12 mouse cellular contexts compared by ENCODE assay signal in the genomic region with DNA sequence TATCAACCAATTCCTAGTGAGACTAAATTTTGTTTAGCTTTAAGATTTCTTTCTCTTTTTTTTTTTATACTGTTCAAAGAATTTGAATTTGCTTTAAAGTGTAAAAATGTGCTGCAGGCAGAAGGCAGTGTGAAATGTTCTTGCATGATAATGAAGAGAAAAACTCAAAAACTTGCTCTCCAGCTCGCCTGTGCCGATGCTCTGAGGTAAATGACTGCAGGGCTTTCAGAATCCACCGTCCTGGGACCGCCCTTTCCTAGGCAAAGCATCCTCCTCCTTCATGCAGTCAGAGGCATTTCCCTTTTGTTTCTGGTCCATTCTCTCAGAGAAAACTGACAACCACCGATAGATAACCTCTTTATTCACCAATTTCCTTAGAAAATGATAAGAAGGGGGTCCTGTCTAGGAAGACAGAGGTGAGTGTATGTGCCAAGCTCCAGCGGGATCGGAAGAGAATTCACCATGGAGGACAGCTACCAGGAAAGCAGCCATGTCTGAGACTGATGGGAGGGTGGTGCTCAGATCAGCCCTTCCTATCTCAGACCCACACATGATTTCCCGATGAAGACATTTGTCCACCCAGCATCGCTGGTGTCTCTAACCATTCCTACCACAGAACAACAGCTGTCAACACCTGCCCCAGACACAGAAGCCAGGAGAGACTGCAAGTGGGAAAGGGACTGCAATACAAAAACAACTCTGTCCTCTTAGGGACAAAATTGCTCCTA.
DNase-seq lines count a peak whose midpoint lies in the region; ATAC-seq and TF ChIP-seq lines count a peak whose summit lies in the region.
"Had no signal": no experiment of that assay in that cellular context is flagged by ENCODE, and none has a peak within 500 bp of the region (broad histone marks: within the 10 kb centered on the region; RNA-seq: fewer than 3 reads in every experiment).

No protein-coding gene starts in this region.

- H3K9me3 ChIP-seq in forebrain, embryonic 16.5 days (ENCODE audit: control insufficient read depth, low read length): no peaks in the 10 kb centered on the region
- no peaks in the 10 kb centered on the region for H3K9me3 ChIP-seq in forebrain, embryonic 14.5 days (replicated peaks; ENCODE audit: control insufficient read depth, low read length)
- H3K9me3 ChIP-seq in lung, postnatal 0 days (ENCODE audit: low read length): no peaks in the 10 kb centered on the region
- H3K9me3 ChIP-seq in midbrain, postnatal 0 days (ENCODE audit: low read length): no peaks in the 10 kb centered on the region
- no peaks in the 10 kb centered on the region for H3K9me3 ChIP-seq in intestine, postnatal 0 days (ENCODE audit: control insufficient read depth)
- H3K9me3 ChIP-seq: megakaryocyte, embryonic 14.5 days had no signal

- H3K4me2 ChIP-seq in forebrain, embryonic 16.5 days (ENCODE audit: low read length): no peak overlapping the region
- no peak overlapping the region for H3K4me2 ChIP-seq in forebrain, embryonic 14.5 days (ENCODE audit: low read length)
- H3K4me2 ChIP-seq in lung, postnatal 0 days (replicated peaks; ENCODE audit: low read depth, low read length): no peak overlapping the region
- no peak overlapping the region for H3K4me2 ChIP-seq in midbrain, postnatal 0 days (ENCODE audit: low read depth, low read length, poor library complexity, severe bottlenecking)
- no peak overlapping the region for H3K4me2 ChIP-seq in intestine, postnatal 0 days (replicated peaks; ENCODE audit: low read depth)

- 59% methylated on average over 9 of the region's 9 CpGs for WGBS in forebrain, embryonic 16.5 days
- WGBS in forebrain, embryonic 14.5 days: 66% methylated on average over 9 of the region's 9 CpGs
- WGBS in lung, postnatal 0 days: 45% methylated on average over 9 of the region's 9 CpGs
- 47% methylated on average over 9 of the region's 9 CpGs for WGBS in midbrain, postnatal 0 days
- WGBS in intestine, postnatal 0 days: 72% methylated on average over 9 of the region's 9 CpGs

- H3K27ac ChIP-seq in forebrain, embryonic 16.5 days (ENCODE audit: low read length): no peak overlapping the region
- no peak overlapping the region for H3K27ac ChIP-seq in forebrain, embryonic 14.5 days (ENCODE audit: low read depth, low read length)
- no peak overlapping the region for H3K27ac ChIP-seq in lung, postnatal 0 days (ENCODE audit: low read length)
- peak overlapping the region; percentile 38; the same call in 1 of the 2 replicates for H3K27ac ChIP-seq in midbrain, postnatal 0 days (ENCODE audit: low read depth, low read length)
- H3K27ac ChIP-seq in intestine, postnatal 0 days (ENCODE audit: low read depth, low read length): no peak overlapping the region

- H3K9ac ChIP-seq in forebrain, embryonic 16.5 days (replicated peaks; ENCODE audit: low read depth, low read length): no peak overlapping the region
- no peak overlapping the region for H3K9ac ChIP-seq in forebrain, embryonic 14.5 days (ENCODE audit: low read length)
- no peak overlapping the region for H3K9ac ChIP-seq in lung, postnatal 0 days (replicated peaks; ENCODE audit: low read depth)
- no peak overlapping the region for H3K9ac ChIP-seq in midbrain, postnatal 0 days (replicated peaks; ENCODE audit: low read length, poor library complexity, severe bottlenecking)
- no peak overlapping the region for H3K9ac ChIP-seq in intestine, postnatal 0 days (ENCODE audit: low read depth, low read length)

- H3K36me3 ChIP-seq in forebrain, embryonic 16.5 days (ENCODE audit: control insufficient read depth, insufficient read depth): no peaks in the 10 kb centered on the region
- H3K36me3 ChIP-seq in forebrain, embryonic 14.5 days (ENCODE audit: control insufficient read depth, insufficient read depth, low read length): no peaks in the 10 kb centered on the region
- H3K36me3 ChIP-seq in lung, postnatal 0 days (ENCODE audit: insufficient read depth, low read length): no peaks in the 10 kb centered on the region
- no peaks in the 10 kb centered on the region for H3K36me3 ChIP-seq in midbrain, postnatal 0 days (ENCODE audit: insufficient read depth, low read length)
- H3K36me3 ChIP-seq in intestine, postnatal 0 days (ENCODE audit: control insufficient read depth, insufficient read depth): no peaks in the 10 kb centered on the region

- H3K4me3 ChIP-seq in forebrain, embryonic 16.5 days (replicated peaks; ENCODE audit: low read length): no peak overlapping the region
- H3K4me3 ChIP-seq in forebrain, embryonic 14.5 days (ENCODE audit: low read depth, low read length): no peak overlapping the region
- H3K4me3 ChIP-seq in lung, postnatal 0 days (ENCODE audit: low read depth, low read length): no peak overlapping the region
- H3K4me3 ChIP-seq in midbrain, postnatal 0 days (ENCODE audit: low read depth, low read length): no peak overlapping the region
- no peak overlapping the region for H3K4me3 ChIP-seq in intestine, postnatal 0 days (ENCODE audit: low read depth, low read length)
- H3K4me3 ChIP-seq: megakaryocyte, embryonic 14.5 days had no signal

- no peak for DNase-seq in forebrain, embryonic 14.5 days (ENCODE audit: low spot score)
- peak; percentile 28 for DNase-seq in lung, postnatal 14 days
- no peak for DNase-seq in lung, postnatal 0 days (ENCODE audit: low spot score)
- DNase-seq in heart, postnatal 4 days: peak; percentile 31
- DNase-seq in midbrain, postnatal 0 days (ENCODE audit: low spot score): no peak
- DNase-seq: adrenal gland, postnatal 10 days; cerebellum, adult 18-20 months; gastrocnemius, postnatal 36 days had no signal

- H3K4me1 ChIP-seq in forebrain, embryonic 16.5 days (replicated peaks; ENCODE audit: control insufficient read depth, insufficient read depth, low read length): peaks cover 10% of the 10 kb centered on the region
- peaks cover 5% of the 10 kb centered on the region; the same call in 1 of the 2 replicates for H3K4me1 ChIP-seq in forebrain, embryonic 14.5 days (ENCODE audit: control insufficient read depth, insufficient read depth, low read length)
- peaks cover 10% of the 10 kb centered on the region; the same call in 1 of the 2 replicates for H3K4me1 ChIP-seq in lung, postnatal 0 days (ENCODE audit: insufficient read depth, low read depth, low read length)
- H3K4me1 ChIP-seq in midbrain, postnatal 0 days (ENCODE audit: insufficient read depth, low read length): peaks cover 14% of the 10 kb centered on the region
- 0 out of 2 replicates have a peak, but pooled peaks cover 2% of the 10 kb centered on the region for H3K4me1 ChIP-seq in intestine, postnatal 0 days (replicated peaks; ENCODE audit: control insufficient read depth, insufficient read depth, low read length)
- H3K4me1 ChIP-seq: megakaryocyte, embryonic 14.5 days had no signal

- TF ChIP-seq EP300 in lung, postnatal 0 days (IDR thresholded peaks at IDR 0.05): no peak

- H3K27me3 ChIP-seq in forebrain, embryonic 16.5 days (replicated peaks; ENCODE audit: control insufficient read depth, insufficient read depth, low read length): no peaks in the 10 kb centered on the region
- no peaks in the 10 kb centered on the region for H3K27me3 ChIP-seq in forebrain, embryonic 14.5 days (replicated peaks; ENCODE audit: control insufficient read depth, insufficient read depth, low read length)
- no peaks in the 10 kb centered on the region for H3K27me3 ChIP-seq in lung, postnatal 0 days (replicated peaks; ENCODE audit: insufficient read depth, low read length)
- H3K27me3 ChIP-seq in midbrain, postnatal 0 days (ENCODE audit: insufficient read depth, low read length): no peaks in the 10 kb centered on the region
- H3K27me3 ChIP-seq in intestine, postnatal 0 days (replicated peaks; ENCODE audit: control insufficient read depth, insufficient read depth, low read length): no peaks in the 10 kb centered on the region
- H3K27me3 ChIP-seq: megakaryocyte, embryonic 14.5 days had no signal

- peak; percentile 32; the same call in 1 of the 2 replicates for ATAC-seq in forebrain, embryonic 16.5 days
- ATAC-seq in forebrain, embryonic 14.5 days: no peak
- no peak for ATAC-seq in lung, postnatal 0 days
- ATAC-seq in midbrain, postnatal 0 days (ENCODE audit: low FRiP score): no peak
- no peak for ATAC-seq in intestine, postnatal 0 days
- no peak for ATAC-seq in activated CD4-positive, CD25-positive, alpha-beta regulatory T cell, adult 4 months

- no peak for TF ChIP-seq CTCF in lung, postnatal 0 days (IDR thresholded peaks at IDR 0.05)
- no peak for TF ChIP-seq CTCF in midbrain, postnatal 0 days (IDR thresholded peaks at IDR 0.05)
- no peak for TF ChIP-seq CTCF in intestine, postnatal 0 days (IDR thresholded peaks at IDR 0.05; ENCODE audit: low read depth)

Comparison
In these comparisons a context has a peak if more than half of its experiments do, and no peak if none do; other contexts are left out.
1. DNase-seq: peak in lung, postnatal 14 days (single experiment) and heart, postnatal 4 days (single experiment); none in forebrain, embryonic 14.5 days (single experiment), lung, postnatal 0 days (single experiment) and midbrain, postnatal 0 days (single experiment).